Mouse (Mus musculus) mouse embryonic stem cell (cell line): ENCODE results near the gene Tgm7.

Source experiments
- in situ Hi-C, 2 experiments: fragments of 300-500 bp; cut with MboI; formaldehyde crosslinking; loops; 1 replicate in 1 of 2; 3 replicates in 1 of 2; pipeline ENCODE4 v1.14.3; 2019 to 2020; ENCODE audit warnings: low sequenced_read_pairs in 2 of 2, low pct_unique_long_range_greater_than_20kb in 1 of 2, mixed read lengths in 1 of 2; ENCODE audit not compliant: unreplicated experiment in 1 of 2

Tgm7 gene

GRCm38 (mm10) chr2:121085480-121086185 is 24.0 kb downstream of the Tgm7 start, which contains the start of gene Tgm5:
Gene Tgm5 (minus strand): TSS chr2:121085841.
- in situ Hi-C loops = loop anchor here in 1 of 2 experiments (10.0 kb wide), 1 partner anchor 101 kb away; no protein-coding TSS in a partner anchor

GRCm38 (mm10) chr2:121082626-121083025 is 27.0 kb downstream of the Tgm7 start:
- in situ Hi-C loops = loop anchor here in 1 of 2 experiments (10.0 kb wide), 1 partner anchor 98 kb away; no protein-coding TSS in a partner anchor

GRCm38 (mm10) chr2:121074747-121075146 is 34.8 kb downstream of the Tgm7 start:
- in situ Hi-C loops = no loop called here

GRCm38 (mm10) chr2:121071871-121072270 is 37.7 kb downstream of the Tgm7 start:
- in situ Hi-C loops = no loop called here

- in situ Hi-C loops = no loop called here
These were observed 40.1 kb downstream of the Tgm7 start for GRCm38 (mm10) chr2:121069506-121069905.

GRCm38 (mm10) chr2:121067116-121067515 is 42.5 kb downstream of the Tgm7 start:
- in situ Hi-C loops = no loop called here

- in situ Hi-C loops = no loop called here
These were observed 48.3 kb downstream of the Tgm7 start for GRCm38 (mm10) chr2:121061315-121061714.

- in situ Hi-C loops = no loop called here
These were observed 51.6 kb downstream of the Tgm7 start for GRCm38 (mm10) chr2:121057997-121058396.

- in situ Hi-C loops = no loop called here
These were observed 53.7 kb downstream of the Tgm7 start for GRCm38 (mm10) chr2:121055915-121056314.

GRCm38 (mm10) chr2:121054060-121054459 is 55.5 kb downstream of the Tgm7 start:
- in situ Hi-C loops = no loop called here

- in situ Hi-C loops = no loop called here
These were observed 57.4 kb downstream of the Tgm7 start for GRCm38 (mm10) chr2:121052176-121052575.

GRCm38 (mm10) chr2:121045653-121046052 is 63.9 kb downstream of the Tgm7 start:
- in situ Hi-C loops = no loop called here
